Mouse (Mus musculus) kidney, postnatal 25 days (tissue): ENCODE data around the gene Glp2r.

Experiments used
- DNase-seq, 2 experiments: peaks; one replicate each; pipeline ENCODE4 v3.0.0; 2021; ENCODE audit warnings: mixed read lengths in 2 of 2

The Glp2r gene

GRCm38 (mm10) chr11:67727095-67727494 is 43.9 kb downstream of the Glp2r start:
- no peak for DNase-seq

- no peak for DNase-seq
These were observed 47.5 kb downstream of the Glp2r start for GRCm38 (mm10) chr11:67723231-67724013.

GRCm38 (mm10) chr11:67722399-67723156 is 48.4 kb downstream of the Glp2r start:
- DNase-seq = no peak

- no peak for DNase-seq
These were observed 49.5 kb downstream of the Glp2r start for GRCm38 (mm10) chr11:67721485-67721884.

GRCm38 (mm10) chr11:67715382-67715781 is 55.6 kb downstream of the Glp2r start:
- no peak for DNase-seq

- no peak for DNase-seq
These were observed 58.0 kb downstream of the Glp2r start for GRCm38 (mm10) chr11:67712976-67713375.

- DNase-seq = no peak
These were observed 76.1 kb downstream of the Glp2r start, which contains the start of gene Rcvrn for GRCm38 (mm10) chr11:67694703-67695376. TSS of gene Rcvrn (plus strand) at chr11:67695326.

GRCm38 (mm10) chr11:67686109-67686508 is 84.8 kb downstream of the Glp2r start:
- DNase-seq = no peak

- DNase-seq = no peak
These were observed 89.1 kb downstream of the Glp2r start for GRCm38 (mm10) chr11:67681871-67682270.

- DNase-seq = no peak
These were observed 91.0 kb downstream of the Glp2r start for GRCm38 (mm10) chr11:67679930-67680329.

GRCm38 (mm10) chr11:67679300-67679699 is 91.7 kb downstream of the Glp2r start:
- no peak for DNase-seq

GRCm38 (mm10) chr11:67675562-67676540 is 95.1 kb downstream of the Glp2r start:
- peak; percentile 63 to 65 for DNase-seq

- DNase-seq = no peak
These were observed 98.8 kb downstream of the Glp2r start for GRCm38 (mm10) chr11:67672140-67672539.

GRCm38 (mm10) chr11:67670031-67670430 is 100.9 kb downstream of the Glp2r start:
- no peak for DNase-seq

GRCm38 (mm10) chr11:67668460-67669007 is 102.4 kb downstream of the Glp2r start:
- DNase-seq = no peak

GRCm38 (mm10) chr11:67667531-67668332 is 103.2 kb downstream of the Glp2r start:
- peak; percentile 64 to 75 for DNase-seq

GRCm38 (mm10) chr11:67666129-67666528 is 104.8 kb downstream of the Glp2r start:
- no peak for DNase-seq

- no peak for DNase-seq
These were observed 106.0 kb downstream of the Glp2r start for GRCm38 (mm10) chr11:67664918-67665317.

GRCm38 (mm10) chr11:67664261-67664660 is 106.7 kb downstream of the Glp2r start:
- DNase-seq = no peak

- no peak for DNase-seq
These were observed 107.5 kb downstream of the Glp2r start for GRCm38 (mm10) chr11:67663437-67663836.

- DNase-seq = no peak
These were observed 109.5 kb downstream of the Glp2r start for GRCm38 (mm10) chr11:67661465-67661864.
